Mouse (Mus musculus) heart, postnatal 0 days (tissue): ENCODE results near the gene Dok5. TPM values are rescaled to one million over a fixed set of nuclear protein-coding genes. Genes with fewer than 3 reads are reported as not detected.

Source experiments
- ATAC-seq: fragments of 200-750 bp; cut with Nextera tagmentation; 2 replicates; pipeline ENCODE4 v1.8.0; 2017; ENCODE audit warnings: low read depth, moderate number of reproducible peaks, moderate library complexity; ENCODE audit not compliant: insufficient read depth
- DNase-seq: peaks from one replicate; pipeline ENCODE4 v3.0.0-alpha.2; 2016; ENCODE audit warnings: low spot score
- H3K27ac ChIP-seq: fragments of 300-500 bp; sonication (generic); 2 replicates; pipeline ENCODE4 v1.5.1; 2014; ENCODE audit warnings: low read depth, mild to moderate bottlenecking
- H3K27me3 ChIP-seq: fragments of 300-500 bp; sonication (generic); 2 replicates; pipeline ENCODE4 v1.6.1; 2014; ENCODE audit warnings: low read length, mixed read lengths; ENCODE audit not compliant: control insufficient read depth, insufficient read depth
- H3K36me3 ChIP-seq: fragments of 300-500 bp; sonication (generic); replicated peaks from 2 replicates; pipeline ENCODE4 v1.6.1; 2014; ENCODE audit warnings: low read length, mixed read lengths; ENCODE audit not compliant: control insufficient read depth, insufficient read depth
- H3K4me1 ChIP-seq: fragments of 300-500 bp; sonication (generic); 2 replicates; pipeline ENCODE4 v1.6.1; 2014; ENCODE audit warnings: antibody characterized with exemption; ENCODE audit not compliant: control insufficient read depth, insufficient read depth
- H3K4me2 ChIP-seq: fragments of 300-500 bp; sonication (generic); 2 replicates; pipeline ENCODE4 v1.6.1; 2014; ENCODE audit warnings: low read depth, mild to moderate bottlenecking, low read length, moderate library complexity
- H3K4me3 ChIP-seq: fragments of 300-500 bp; sonication (generic); 2 replicates; pipeline ENCODE4 v1.5.1; 2014; ENCODE audit warnings: low read depth, low read length
- H3K9ac ChIP-seq: fragments of 300-500 bp; sonication (generic); replicated peaks from 2 replicates; pipeline ENCODE4 v1.6.1; 2014; ENCODE audit warnings: low read depth, low read length, mixed read lengths
- H3K9me3 ChIP-seq: fragments of 300-500 bp; sonication (generic); replicated peaks from 2 replicates; pipeline ENCODE4 v1.6.1; 2016; ENCODE audit warnings: low read length; ENCODE audit not compliant: control insufficient read depth
- CTCF ChIP-seq: IDR thresholded peaks from 2 replicates; pipeline ENCODE4 v1.5.1; 2016; ENCODE audit warnings: antibody characterized with exemption, control low read depth, low read depth
- EP300 ChIP-seq: IDR thresholded peaks from 2 replicates; pipeline ENCODE4 v1.6.1; 2016; ENCODE audit warnings: antibody characterized with exemption, low read depth
- WGBS: fragments of 180-500 bp; shearing (Covaris S2); extraction: QIAGEN DNeasy Blood & Tissue Kit; methylation state at CpG from one replicate; pipeline ENCODE4 v1.1.7; 2014; 5-methylcytosine and 5-hydroxymethylcytosine counted together
- polyA plus RNA-seq: library from polyadenylated mRNA; unstranded; fragments of >200 nt; fragmentation: Nextera tagmentation; extraction: Ambion mirVana; gene quantifications from 2 replicates; pipeline ENCODE4 v1.2.1, GENCODE M21; 2015
- total RNA-seq: library from RNA; depleted of rRNA; stranded (reverse); fragments of >200 nt; gene quantifications from 2 replicates; pipeline ENCODE4 v1.2.3, GENCODE M21; 2014; ENCODE audit warnings: low replicate concordance; rRNA removed

The Dok5 gene
- total and polyA plus RNA-seq, 2 experiments from 2014 or later, result 1.4 TPM; not detected in 1

GRCm38 (mm10) chr2:170922260-170922659 is 190.7 kb downstream of the Dok5 start:
- H3K27me3 ChIP-seq, result no peaks in the 10 kb centered on the region
- no peak overlapping the region for H3K4me2 ChIP-seq
- H3K36me3 ChIP-seq, result no peaks in the 10 kb centered on the region
- TF ChIP-seq EP300, result no peak
- no peak for TF ChIP-seq CTCF
- no peak overlapping the region for H3K4me3 ChIP-seq
- no peaks in the 10 kb centered on the region for H3K9me3 ChIP-seq
- no peaks in the 10 kb centered on the region for H3K4me1 ChIP-seq
- H3K27ac ChIP-seq, result no peak overlapping the region
- no peak for ATAC-seq
- no peak for DNase-seq
- WGBS, result 41% methylated on average over 3 of the region's 3 CpGs
- H3K9ac ChIP-seq, result no peak overlapping the region

- Histone ChIP-seq H3K4me2 (no peak overlapping the region), H3K27me3 (no peaks in the 10 kb centered on the region), H3K9ac (no peak overlapping the region), H3K4me3 (no peak overlapping the region), H3K36me3 (no peaks in the 10 kb centered on the region), H3K27ac (no peak overlapping the region), H3K9me3 (no peaks in the 10 kb centered on the region), H3K4me1 (no peaks in the 10 kb centered on the region)
- ATAC-seq (no peak), DNase-seq (no peak)
- WGBS, result 82% methylated on average over 4 of the region's 4 CpGs
- TF ChIP-seq EP300 (no peak), CTCF (no peak)
These were observed 192.5 kb downstream of the Dok5 start for GRCm38 (mm10) chr2:170924131-170924530.

- no peak for ATAC-seq
- no peak overlapping the region for H3K27ac ChIP-seq
- no peak overlapping the region for H3K4me2 ChIP-seq
- no peak overlapping the region for H3K4me3 ChIP-seq
- H3K36me3 ChIP-seq, result no peaks in the 10 kb centered on the region
- H3K9ac ChIP-seq, result no peak overlapping the region
- TF ChIP-seq EP300 (no peak), CTCF (no peak)
- no peak for DNase-seq
- 83% methylated on average over 9 of the region's 9 CpGs for WGBS
- H3K4me1 ChIP-seq, result no peaks in the 10 kb centered on the region
- H3K27me3 ChIP-seq, result no peaks in the 10 kb centered on the region
- H3K9me3 ChIP-seq, result no peaks in the 10 kb centered on the region
These were observed 194.6 kb downstream of the Dok5 start for GRCm38 (mm10) chr2:170926237-170926636.

Other genes with a start within 250 kb of the Dok5 start
- 11.4 and 30.2 TPM in 2 replicates for gene Pfdn4, start 235.4 kb upstream of the Dok5 start, total RNA-seq
- gene Pfdn4, start 235.4 kb upstream of the Dok5 start, polyA plus RNA-seq, result 42.1 and 46.2 TPM in 2 replicates
- not detected in 2 replicates for gene Cyp24a1, start 234.7 kb upstream of the Dok5 start, total RNA-seq
- gene Cyp24a1, start 234.7 kb upstream of the Dok5 start, polyA plus RNA-seq, result not detected in 2 replicates
- not detected in 2 replicates for gene 4930470P17Rik, start 129.8 kb upstream of the Dok5 start, total RNA-seq
- not detected in 2 replicates for gene 4930470P17Rik, start 129.8 kb upstream of the Dok5 start, polyA plus RNA-seq